Mouse (Mus musculus): ENCODE measurements at regions not wholly inside any gene's neighbourhood (a gene's known extent, or its start where the extent isn't known, plus 50 kb on each side); places are given as distances from the start of the nearest gene placed in this dataset.

GRCm38 (mm10) chr3:100401080-100401479, 88.0 kb downstream of the Tent5c start:
- no peak for DNase-seq (ENCODE audit: low spot score in 2 of 2)

GRCm38 (mm10) chr3:100397491-100397890, 91.6 kb downstream of the Tent5c start:
- DNase-seq (ENCODE audit: low spot score in 2 of 2): no peak

GRCm38 (mm10) chr3:100394911-100395604, 94.1 kb downstream of the Tent5c start:
- no peak for DNase-seq (ENCODE audit: low spot score in 2 of 2)

GRCm38 (mm10) chr3:100393956-100394355, 95.2 kb downstream of the Tent5c start:
- no peak for DNase-seq (ENCODE audit: low spot score in 2 of 2)

- no peak for DNase-seq (ENCODE audit: low spot score in 2 of 2)
Observed at GRCm38 (mm10) chr3:100382181-100382580, 106.9 kb downstream of the Tent5c start.

GRCm38 (mm10) chr3:100381363-100381762, 107.8 kb downstream of the Tent5c start:
- no peak for DNase-seq (ENCODE audit: low spot score in 2 of 2)

- DNase-seq (ENCODE audit: low spot score in 2 of 2): no peak
Observed at GRCm38 (mm10) chr3:100376162-100376561, 113.0 kb downstream of the Tent5c start.

- DNase-seq (ENCODE audit: low spot score in 2 of 2): no peak
Observed at GRCm38 (mm10) chr3:100366884-100367840, 122.0 kb downstream of the Tent5c start.

GRCm38 (mm10) chr3:100366447-100366846, 122.7 kb downstream of the Tent5c start:
- DNase-seq (ENCODE audit: low spot score in 2 of 2): no peak

- DNase-seq (ENCODE audit: low spot score in 2 of 2): no peak
Observed at GRCm38 (mm10) chr3:100365354-100365945, 123.7 kb downstream of the Tent5c start.

- DNase-seq (ENCODE audit: low spot score in 2 of 2): peak; percentile 11 to 37
Observed at GRCm38 (mm10) chr3:100364706-100365105, 124.4 kb downstream of the Tent5c start.

- no peak for DNase-seq (ENCODE audit: low spot score in 2 of 2)
Observed at GRCm38 (mm10) chr3:100362983-100363382, 126.1 kb downstream of the Tent5c start.

- no peak for DNase-seq (ENCODE audit: low spot score in 2 of 2)
Observed at GRCm38 (mm10) chr3:100360019-100360418, 129.1 kb downstream of the Tent5c start.

- peak; percentile 44 to 61 for DNase-seq (ENCODE audit: low spot score in 2 of 2)
Observed at GRCm38 (mm10) chr3:100359036-100359435, 130.1 kb downstream of the Tent5c start.

GRCm38 (mm10) chr3:100333478-100333877, 155.6 kb downstream of the Tent5c start:
- DNase-seq (ENCODE audit: low spot score in 2 of 2): no peak

- no peak for DNase-seq (ENCODE audit: low spot score in 2 of 2)
Observed at GRCm38 (mm10) chr3:100318357-100318756, 156.2 kb upstream of the Wdr3 start.

- DNase-seq (ENCODE audit: low spot score in 2 of 2): no peak
Observed at GRCm38 (mm10) chr3:100287818-100288217, 125.6 kb upstream of the Wdr3 start.

GRCm38 (mm10) chr3:100266976-100267375, 104.8 kb upstream of the Wdr3 start:
- DNase-seq (ENCODE audit: low spot score in 2 of 2): no peak

- no peak for DNase-seq (ENCODE audit: low spot score in 2 of 2)
Observed at GRCm38 (mm10) chr3:100264991-100265390, 102.8 kb upstream of the Wdr3 start.

All from right cerebral cortex, adult 2 months (tissue).